Mouse (Mus musculus) ovary, postnatal 36 days (tissue): ENCODE data around the gene Gps2.
A peak's percentile ranks its signal among the peaks of the same experiment; 100 is the strongest.

Experiments
- DNase-seq: peaks from one replicate; pipeline ENCODE4 v3.0.0; 2022; ENCODE audit warnings: low spot score, mixed read lengths

Gene Gps2

DNA sequence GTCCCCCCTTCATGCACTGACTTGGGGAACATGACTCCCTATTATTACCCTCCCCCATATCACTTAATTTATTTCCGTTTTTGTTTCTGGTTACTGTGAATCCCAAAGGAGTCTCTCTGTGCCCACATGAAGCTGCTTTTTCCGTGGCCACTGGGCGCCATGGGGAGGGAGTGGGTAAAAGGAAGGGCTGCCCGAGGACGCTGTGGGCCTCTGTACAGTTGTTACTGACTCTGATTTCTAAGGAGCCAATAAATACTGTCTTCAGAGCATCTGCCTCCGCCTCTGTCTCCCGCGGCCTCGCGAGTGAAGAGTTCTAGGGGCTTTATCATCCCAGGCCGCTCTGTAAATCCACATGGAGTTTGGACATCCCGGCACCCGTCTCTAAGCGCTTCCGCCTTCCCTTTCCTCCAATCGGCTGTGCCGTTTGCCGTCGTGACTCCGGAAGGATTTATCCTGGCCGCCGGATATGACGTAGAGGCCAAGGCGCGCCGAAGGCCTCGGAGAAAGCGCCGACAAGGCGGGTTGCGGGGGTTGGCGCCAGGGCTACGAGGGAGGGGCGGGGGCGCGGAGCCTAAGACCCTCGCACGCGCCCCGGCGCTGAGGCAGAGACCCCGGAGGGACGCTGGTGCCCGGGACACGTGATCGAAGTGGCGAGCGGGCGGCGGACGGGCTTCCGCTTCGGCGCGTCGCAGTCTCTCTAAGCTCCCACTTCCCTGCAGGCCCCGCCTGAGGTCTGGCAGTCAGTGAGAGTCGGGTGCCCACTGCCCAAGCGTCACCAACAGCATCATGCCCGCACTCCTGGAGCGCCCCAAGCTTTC is at the start of gene Gps2:
Gps2 (plus strand) TSS at position 335 of the 818 bp plus-strand sequence.
- DNase-seq = peak; percentile 89

DNA sequence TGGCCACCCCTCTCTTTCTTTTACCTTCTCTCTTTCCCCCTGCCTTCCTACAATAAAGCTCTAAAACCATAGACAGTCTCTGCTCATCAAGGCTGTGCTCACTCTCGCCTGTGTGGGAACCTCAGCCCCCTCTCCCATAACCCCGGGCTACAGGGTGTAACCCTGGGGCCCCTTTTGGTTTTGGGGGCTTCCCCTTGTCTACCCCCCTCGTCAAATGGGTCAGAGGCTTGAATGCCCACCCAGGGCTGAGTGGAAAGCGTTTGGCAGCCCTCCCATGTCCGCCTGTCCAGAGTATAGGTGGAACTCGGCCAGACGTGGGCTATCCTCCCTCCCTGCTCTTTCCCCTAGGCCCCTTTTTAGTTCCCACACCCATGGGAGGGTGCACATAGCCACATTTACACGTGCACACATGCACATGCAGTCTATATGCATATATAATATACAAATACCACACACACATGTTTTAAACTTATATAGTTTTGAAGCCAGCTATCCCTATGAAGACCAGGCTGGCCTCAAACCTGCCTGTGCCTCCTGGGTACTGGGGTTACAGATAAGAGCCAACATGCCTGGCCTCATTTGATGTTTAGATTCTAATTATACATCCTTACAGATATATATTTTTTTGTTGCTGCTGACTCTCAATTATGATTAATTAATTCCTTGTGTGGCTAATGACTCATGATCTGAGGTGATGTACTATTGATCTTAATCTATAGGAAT is 49.4 kb upstream of the Gps2 start:
- DNase-seq = no peak

DNA sequence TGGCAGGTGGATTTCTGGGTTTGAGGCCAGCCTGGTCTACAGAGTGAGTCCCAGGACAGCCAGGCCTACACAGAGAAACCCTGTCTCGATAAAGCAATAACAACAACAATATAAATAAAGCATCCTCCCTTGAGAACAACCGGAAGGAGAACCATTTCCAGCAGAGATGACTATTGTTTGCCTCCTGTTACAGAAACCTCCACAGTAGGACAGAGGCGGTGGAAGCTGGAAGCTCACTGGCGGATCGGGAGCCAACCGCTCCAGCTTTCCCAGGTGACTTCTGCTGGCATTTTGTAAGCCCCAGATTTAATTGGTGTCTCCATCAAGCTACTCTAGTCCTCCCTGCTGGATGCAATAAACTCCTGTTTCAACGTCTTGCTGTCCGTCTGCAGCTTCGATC is 48.1 kb upstream of the Gps2 start:
- DNase-seq = no peak

DNA sequence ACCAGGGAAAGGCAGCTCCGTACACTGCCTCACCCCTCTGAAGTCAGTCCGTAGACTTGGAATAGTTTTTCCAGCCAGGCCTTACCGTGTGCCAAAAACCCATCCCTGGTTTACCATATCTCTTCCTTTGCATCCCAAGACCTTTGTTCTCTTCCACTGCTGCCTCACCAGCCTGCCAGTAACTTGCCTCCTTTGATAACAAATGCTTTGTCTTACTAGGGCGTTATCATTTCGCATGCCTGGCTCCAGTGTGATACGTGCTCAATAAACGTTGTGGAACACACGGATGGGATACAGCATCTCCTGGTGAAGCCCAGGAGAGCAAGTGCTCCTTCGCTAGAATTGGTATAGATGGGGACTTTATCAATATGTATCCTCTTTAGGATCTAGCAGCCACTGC is 46.4 kb upstream of the Gps2 start:
- DNase-seq = no peak

DNA sequence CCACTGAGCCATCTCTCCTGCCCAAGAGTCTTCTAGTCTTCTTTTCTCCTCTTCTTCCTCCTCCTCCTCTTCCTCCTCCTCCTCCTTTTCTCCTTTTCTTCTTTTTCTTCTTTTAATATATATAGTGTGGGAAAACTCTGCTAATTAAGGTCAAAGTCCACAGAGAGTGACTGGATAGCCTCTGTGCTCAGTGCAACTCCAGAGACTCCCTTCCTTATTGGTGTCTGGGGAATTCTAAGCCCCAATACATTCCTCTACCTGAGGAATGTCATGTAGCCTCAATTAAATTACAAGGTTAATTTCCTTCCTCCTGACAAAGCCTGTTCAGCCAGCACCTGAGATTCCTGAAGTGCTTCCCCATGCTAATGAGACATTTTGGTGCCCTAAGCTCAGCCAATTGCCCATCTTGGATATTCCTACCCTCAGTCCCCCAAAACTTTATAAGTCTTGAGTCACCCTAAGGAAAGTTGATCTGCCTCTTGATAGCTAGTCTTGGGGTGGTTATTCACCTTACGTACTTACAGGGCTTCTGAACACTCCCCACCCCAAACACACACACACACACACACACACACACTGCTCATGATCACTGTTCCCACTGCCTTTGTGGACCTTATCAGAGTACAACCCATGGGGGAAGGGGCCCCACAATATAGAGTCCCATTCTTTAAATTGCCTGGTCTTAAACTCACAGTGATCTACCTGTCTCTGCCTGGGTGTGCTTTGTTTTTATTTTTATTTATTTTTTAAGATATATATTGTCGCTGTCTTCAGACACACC is 43.2 kb upstream of the Gps2 start:
- no peak for DNase-seq

DNA sequence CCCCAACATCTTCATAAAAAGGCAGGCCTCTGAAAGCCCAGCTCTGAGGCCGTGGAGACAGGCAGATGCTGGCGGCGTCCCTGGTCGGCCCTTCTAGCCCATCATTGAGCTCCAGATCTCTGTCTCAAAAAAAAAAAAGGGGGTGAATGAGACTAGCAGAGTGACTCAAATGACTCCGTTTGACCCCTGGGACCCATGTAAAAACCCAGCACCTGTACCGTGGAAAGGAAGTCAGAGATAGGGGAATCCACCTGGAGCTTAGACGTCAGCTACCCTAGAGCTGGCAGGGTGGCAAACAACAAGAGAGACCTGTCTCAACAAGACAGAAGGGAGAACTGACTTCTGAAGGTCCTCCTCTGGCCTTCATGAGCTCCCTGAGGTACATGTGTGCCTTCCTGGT is 41.9 kb upstream of the Gps2 start:
- no peak for DNase-seq

DNA sequence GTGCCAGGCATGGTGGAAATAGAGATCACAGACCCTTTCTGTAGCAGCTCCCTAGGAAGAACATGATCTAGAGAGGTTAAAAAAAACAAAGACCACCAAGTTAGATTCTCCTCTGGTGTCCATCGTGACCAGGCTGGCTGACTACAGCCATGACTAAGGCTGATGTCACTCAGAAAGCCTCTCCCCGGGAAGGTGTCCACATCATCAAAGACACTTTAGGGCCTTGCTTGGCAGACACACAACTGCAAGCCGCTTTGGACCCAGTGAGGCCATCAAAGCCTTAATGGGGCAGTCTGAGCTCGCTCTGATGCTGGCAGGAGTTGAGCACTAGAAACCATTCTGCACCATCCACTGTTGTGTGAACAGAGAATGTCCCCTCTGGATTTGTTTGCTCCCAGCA is 41.2 kb upstream of the Gps2 start:
- no peak for DNase-seq

DNA sequence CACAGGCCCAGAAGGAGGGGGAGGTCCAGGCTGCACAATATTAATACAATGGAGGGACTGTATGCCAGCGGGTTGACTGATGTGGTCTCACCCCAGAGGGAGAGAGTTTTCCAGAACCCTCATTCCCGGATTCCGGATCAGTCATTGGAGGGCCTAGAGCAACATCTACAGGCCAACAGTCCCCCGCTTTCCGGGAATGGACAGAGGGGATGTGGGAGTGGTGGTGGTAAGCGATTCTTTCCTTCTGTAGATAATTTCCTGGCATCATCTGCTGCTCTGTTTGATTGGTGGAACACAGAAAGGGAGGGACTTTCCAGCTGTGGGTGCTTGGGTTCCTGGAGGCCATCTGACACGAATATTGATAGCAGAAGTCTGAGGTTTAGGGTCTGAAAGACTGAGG is 37.5 kb upstream of the Gps2 start:
- DNase-seq = no peak

DNA sequence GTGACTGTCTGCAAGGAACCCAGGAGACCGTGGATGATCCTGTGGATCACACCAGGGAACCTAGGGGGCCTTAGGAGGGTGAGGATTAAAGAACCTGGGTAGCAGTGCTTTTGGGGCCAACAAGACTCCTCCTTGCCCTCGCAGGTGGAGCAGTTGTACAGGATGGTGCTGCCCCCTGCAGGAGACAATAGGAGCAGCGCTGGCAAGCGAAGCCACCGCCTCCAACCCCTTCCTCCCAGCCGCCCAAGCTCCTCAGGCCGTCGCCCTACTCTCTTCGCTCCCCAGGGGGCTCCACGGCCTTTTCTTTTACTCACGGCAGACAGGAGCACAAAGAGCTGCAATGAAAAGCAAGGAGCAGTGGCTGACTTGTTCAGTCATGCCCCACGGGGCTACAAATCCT is 36.8 kb upstream of the Gps2 start:
- DNase-seq = peak; percentile 81

DNA sequence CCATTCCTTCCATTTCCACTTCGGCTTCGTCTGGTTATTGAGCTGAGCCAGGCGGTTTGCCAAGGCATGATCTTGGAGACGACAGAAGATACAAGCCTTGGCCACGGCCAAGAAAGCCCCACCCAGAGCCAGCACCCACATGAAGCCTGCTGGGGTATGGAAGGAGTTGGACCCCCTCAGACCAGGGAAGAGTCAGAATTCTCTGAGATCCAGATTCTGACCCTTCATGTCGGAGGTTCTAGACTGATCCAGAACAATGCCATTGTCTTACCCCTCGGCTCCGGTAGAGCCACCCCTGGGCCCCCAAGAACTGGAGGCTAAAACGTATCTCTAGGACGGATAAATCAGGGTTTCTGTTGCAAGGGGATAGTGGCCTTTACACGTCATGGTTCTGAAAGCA is 35.8 kb upstream of the Gps2 start, which contains the start of gene Tmem95:
Tmem95 (minus strand) TSS at position 141 of the 400 bp plus-strand sequence.
- DNase-seq = no peak

DNA sequence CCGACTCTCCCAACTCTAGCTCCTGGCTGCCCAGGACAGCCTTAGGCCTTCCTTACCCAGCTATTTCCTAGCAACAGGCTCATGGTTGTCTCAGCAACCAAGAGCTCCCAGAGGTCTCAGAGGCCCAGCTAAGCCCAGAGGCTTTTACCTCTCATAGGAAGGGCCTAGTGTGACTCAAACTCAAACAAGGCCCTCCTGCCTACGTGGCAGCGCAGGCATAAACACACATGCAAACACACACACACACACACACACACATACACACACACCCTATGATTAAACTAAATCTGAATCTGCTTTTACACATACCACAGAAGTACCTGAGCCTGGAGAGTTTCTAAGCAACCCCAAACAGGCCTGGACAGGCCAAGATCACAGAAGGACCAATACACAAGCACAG is 35.3 kb upstream of the Gps2 start:
- no peak for DNase-seq

DNA sequence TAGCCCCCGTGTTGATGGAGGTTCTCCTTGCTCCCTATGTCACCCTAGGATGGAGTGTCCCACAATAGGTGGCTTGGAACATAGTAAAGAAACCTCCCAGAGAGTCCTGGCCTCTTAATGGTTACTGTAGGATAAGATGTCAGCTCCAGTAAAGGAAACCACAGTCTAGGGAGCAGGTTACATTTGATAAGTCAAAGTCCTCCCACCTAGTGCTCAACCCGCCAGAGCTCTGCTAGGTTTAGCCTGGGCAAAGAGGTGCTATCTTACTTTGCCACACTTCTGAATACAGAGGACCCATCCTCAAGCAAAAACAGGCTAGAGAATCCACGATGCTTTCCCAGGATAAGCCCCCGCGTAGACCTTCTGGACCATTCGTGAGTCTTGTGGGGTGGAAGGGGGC is 34.7 kb upstream of the Gps2 start:
- DNase-seq = no peak

DNA sequence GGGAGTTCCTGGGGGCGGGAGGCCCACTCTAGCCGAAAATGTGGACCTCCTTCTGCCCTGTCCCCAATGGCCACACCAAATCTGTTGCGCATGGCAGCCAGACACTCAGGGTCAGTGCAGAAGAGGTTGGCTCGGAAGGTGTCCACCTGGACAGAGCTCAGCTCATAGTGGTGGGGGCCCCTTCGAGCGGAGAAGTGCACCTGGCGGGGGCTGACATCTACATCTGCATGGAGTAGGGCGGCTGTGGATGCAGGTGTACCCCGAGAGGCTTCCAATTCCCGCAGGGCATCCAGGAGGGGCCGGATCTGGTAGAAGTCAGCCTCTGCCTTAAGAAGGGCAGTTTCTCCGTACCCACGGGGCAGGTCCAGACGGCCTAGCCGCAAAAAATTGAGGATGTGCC is 34.0 kb upstream of the Gps2 start:
- no peak for DNase-seq

DNA sequence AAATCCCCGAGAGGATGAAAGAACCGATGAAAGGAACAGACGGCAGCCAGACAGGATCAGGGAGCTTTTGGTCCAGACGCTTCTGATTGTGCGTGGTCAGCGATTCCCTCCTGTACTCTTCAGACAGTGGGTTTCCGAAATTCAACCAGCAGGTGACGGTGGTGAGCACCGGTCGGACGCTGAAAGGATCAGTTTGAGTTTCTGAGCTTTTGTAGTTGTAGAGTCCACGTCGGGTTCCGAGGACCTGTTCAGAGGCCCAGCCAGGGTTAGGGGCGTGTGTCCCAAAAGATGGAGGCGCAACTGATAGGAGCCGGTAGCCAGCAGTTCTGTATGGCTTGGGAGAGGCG is 33.2 kb upstream of the Gps2 start:
- DNase-seq = peak; percentile 67

DNA sequence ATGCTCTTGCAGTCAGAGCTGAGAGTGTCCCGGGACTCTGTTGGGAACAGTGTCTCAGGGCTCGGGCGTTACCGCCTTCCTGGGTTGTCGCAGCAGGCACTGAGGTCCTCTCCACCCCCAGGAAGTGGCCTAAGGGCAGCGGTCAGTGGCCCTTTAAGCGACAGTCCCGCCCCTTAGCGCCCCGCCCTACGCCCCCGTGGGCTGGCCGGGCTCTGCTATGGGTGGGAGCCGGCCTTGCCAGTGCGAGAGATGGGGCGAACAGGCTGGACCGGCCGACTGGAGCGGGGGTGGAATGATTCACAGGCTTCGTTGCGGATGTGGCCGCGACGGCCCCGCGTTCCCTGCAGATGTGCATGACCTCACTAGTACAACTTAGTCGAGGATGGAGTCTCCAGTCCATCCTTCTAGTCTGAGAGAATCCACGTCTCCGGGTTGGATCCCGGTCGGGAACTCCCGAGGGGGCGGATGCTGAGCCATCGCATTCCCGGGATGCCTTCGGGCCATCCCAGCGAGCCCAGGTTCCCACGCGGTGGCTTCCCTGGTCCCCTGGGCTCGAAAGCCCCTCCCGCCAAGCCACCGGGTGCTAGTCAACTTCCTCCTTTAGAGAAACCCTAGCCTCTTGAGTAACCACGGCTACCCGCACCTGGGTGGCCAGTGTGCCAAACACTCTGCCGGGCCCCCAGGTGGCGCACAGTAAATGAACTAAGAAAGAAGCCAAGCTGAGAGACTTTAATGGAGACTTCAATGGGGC is 32.7 kb upstream of the Gps2 start, which contains the start of gene Kctd11:
Kctd11 (minus strand) TSS at position 554 of the 751 bp plus-strand sequence.
- DNase-seq = peak; percentile 90

DNA sequence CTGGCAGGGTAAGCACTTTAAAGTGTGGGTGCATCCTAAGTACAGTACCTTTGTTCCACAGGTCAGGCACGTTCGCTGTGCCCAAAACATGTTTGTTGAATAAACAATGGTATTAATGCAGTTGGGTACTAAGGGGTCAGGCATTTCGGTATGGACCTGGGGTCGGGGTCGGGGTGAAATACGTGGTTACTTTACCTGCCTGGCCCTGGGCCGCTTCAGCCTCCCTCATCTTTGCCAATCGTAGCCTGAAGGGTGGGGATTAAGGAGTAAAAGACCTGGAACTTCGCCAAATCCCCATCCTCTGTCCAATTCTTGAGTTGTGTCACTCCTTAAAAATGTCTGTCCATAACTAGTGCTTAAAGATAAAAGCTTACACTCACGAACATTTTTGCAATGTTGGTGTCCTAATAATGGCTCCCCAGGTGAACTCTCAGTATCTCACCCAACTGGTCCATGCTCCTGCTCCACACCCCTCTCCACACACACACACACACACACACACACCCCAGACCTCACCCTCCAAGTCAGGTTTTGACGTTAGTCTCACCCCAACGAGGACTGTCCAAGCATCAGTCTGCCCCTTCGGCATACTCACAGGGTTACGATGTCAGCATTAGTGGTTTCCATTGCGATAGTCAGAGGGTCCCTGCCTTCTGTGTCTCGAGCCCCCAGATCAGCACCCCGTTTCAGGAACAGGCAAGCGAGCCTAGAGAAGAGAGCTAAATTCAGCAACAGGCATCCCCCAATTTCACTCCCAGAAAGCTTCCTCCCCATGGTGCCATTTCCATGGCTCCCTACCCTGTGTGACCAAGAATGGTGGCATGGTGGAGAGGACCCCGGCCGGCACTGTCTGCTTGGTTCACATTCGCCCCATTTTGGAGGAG is 31.7 kb upstream of the Gps2 start:
- DNase-seq = no peak

DNA sequence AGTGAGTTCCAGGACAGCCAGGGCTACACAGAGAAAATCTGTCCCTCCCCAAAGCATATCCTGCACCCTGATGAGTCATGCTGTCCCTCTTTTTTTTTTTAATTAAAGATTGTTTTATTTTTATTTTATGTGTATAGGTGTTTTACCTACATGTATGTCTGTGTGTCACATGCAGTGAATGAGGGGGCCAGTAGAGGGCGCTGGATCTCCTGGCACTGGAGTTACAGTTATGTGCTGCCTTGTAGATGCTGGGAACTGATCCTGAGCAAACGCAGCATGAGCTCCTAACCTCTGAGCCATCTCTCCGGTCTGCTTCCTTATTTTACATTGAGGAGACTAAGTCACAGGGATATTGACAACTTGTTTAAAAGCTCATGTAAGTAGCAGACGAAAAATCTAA is 30.6 kb upstream of the Gps2 start:
- DNase-seq = no peak

DNA sequence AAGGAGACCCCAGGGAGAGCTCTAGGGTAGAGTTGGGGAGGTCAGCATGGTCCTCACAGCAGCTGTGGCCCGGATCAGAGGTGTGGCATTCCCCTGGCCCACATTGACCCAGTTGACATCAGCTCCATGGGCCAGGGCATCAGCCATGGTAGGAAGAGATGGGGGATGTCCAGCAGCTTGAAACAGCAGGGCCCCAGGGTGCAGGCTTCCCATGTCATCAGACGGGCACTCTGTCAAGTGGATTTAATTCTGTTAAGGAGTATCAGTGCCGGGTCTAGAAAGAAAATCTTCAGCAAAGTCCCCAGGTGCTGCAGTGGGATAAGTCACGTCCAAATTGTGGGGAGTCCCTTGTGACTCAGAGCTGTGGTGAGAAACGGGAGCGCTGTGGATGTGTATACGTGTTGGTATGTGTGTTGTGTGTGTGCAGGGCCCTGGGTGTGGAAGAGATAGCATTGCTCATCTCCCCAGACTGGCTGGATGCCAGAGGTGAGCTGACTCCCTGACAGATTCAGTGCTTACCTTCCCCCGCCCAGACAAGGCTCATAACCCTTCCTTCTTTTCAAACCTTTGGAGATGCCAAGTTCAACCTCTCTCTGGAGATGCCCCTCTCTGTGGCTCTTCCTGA is 30.0 kb upstream of the Gps2 start:
- no peak for DNase-seq

DNA sequence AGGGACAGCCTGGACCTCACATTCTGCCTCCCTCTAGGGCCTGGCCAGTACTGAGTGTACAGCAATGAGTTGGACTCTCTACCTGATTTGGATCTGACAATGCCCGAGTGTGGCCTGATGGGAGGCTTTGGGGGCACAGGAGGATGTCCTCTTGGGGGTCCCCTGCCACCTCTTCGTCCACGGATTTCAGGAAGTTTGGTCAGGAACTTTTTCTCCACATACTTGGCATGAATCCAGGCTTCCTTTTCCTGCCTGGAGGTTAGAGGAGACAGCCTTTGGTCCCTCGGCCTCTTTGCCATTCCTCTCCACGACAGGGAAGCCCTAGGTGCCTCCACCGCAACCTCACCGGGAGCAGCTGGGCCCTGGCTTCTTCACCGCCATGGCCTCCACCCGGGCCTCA is 29.4 kb upstream of the Gps2 start:
- DNase-seq = no peak

DNA sequence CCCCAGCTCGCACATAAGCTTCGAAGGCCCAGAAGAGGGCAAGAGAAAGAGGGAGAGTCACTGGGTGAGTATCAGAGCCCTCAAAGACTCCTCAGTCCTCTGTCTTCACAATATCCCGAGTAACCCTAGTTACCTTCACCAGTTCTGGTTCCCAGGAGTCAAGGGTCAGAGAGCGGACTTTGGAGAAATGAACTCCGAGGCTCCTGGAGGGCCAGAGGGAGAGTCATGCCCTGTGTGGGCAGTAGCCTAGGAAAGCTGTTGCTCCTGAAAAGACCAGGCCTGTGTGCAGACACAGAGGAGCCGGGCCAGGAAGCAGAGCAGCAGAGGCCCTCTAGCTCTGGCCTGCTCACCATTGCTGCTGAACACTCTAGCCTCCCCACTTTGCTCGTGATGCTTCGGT is 29.0 kb upstream of the Gps2 start:
- no peak for DNase-seq
